Mouse (Mus musculus) testis, adult 2 months (tissue): ENCODE measurements around the gene Calr4. TPM values are rescaled to one million over a fixed set of nuclear protein-coding genes. Genes with fewer than 3 reads are reported as not detected.

Experiments used
- H3K27ac ChIP-seq: fragments of 200-500 bp; 2 replicates; pipeline ENCODE4 v1.5.1; 2012; ENCODE audit warnings: low read depth, low read length; ENCODE audit not compliant: control insufficient read depth, insufficient read depth
- H3K27me3 ChIP-seq: fragments of 200-500 bp; 2 replicates; pipeline ENCODE4 v1.6.1; 2012; ENCODE audit warnings: mild to moderate bottlenecking, low read length, moderate library complexity; ENCODE audit not compliant: control insufficient read depth, insufficient read depth
- H3K36me3 ChIP-seq: fragments of 200-500 bp; 2 replicates; pipeline ENCODE4 v1.6.1; 2012; ENCODE audit warnings: mild to moderate bottlenecking, low read length; ENCODE audit not compliant: control insufficient read depth, insufficient read depth
- H3K4me1 ChIP-seq: fragments of 200-500 bp; 2 replicates; pipeline ENCODE4 v1.6.1; 2012; ENCODE audit warnings: low read length; ENCODE audit not compliant: control insufficient read depth, insufficient read depth
- H3K4me3 ChIP-seq: fragments of 200-500 bp; 2 replicates; pipeline ENCODE4 v1.5.1; 2012; ENCODE audit warnings: low read depth, mild to moderate bottlenecking, low read length, moderate library complexity, mixed read lengths; ENCODE audit not compliant: control insufficient read depth
- CTCF ChIP-seq: fragments of 200-500 bp; IDR thresholded peaks from 2 replicates; pipeline ENCODE4 v1.5.1; 2012; ENCODE audit warnings: low read depth, mild to moderate bottlenecking, inconsistent platforms, low read length, moderate library complexity; ENCODE audit not compliant: control insufficient read depth, insufficient read depth, insufficient replicate concordance
- POLR2A ChIP-seq: fragments of 200-500 bp; IDR thresholded peaks from 2 replicates; pipeline ENCODE4 v1.6.1; 2012; ENCODE audit warnings: low read depth, mild to moderate bottlenecking, inconsistent platforms, low read length, moderate library complexity; ENCODE audit not compliant: control insufficient read depth
- polyA plus RNA-seq: library from polyadenylated mRNA; depleted of rRNA; stranded (reverse); fragments of >200 nt; gene quantifications from 2 replicates; pipeline ENCODE4 v1.2.3, GENCODE M21; 2012

The Calr4 gene
- polyA plus RNA-seq, 1 experiment: 2.4 TPM

GRCm38 (mm10) chr4:109234806-109235350, 593 bp downstream of the Calr4 start:
- TF ChIP-seq CTCF: no peak
- Histone ChIP-seq H3K4me3 (no peak overlapping the region), H3K27ac (0 out of 2 replicates have a peak overlapping the region, but pooled peaks have one; percentile 61), H3K36me3 (no peaks in the 10 kb centered on the region), H3K4me1 (peaks cover 7% of the 10 kb centered on the region), H3K27me3 (no peaks in the 10 kb centered on the region)

DNA sequence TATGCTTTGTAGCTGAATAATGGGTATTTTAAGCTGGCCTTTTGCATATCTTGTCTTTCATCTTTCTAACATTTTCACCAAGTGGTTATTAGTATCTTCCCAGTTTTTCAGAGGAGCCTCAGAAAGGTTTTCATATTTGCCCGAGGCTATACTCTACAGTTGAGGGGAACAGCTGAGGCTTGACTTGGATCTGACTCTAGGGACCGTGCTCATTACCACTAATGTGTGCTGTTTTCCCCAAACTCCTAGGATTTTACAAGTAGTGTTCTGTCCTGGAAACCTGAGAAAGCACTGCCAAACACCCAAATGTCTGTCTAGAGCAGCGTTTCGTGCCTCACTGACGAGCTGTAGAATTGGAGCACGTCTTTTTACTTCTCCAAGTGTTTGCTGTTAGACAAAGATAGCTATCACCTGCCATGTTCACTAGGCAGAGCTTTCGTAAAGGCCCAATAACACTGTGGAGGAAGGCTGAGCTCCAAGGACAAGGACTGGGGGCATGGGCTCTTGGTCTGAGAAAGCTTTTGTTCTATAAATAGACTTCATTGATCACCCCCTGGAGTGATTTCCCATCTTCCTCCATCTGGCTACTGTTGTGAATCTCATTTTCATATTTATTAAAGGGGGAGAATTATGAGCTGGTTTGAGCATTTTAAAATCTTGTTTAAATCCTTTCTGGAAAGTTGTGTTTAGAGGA, 2.0 kb downstream of the Calr4 start:
- no peak overlapping the region for H3K4me3 ChIP-seq
- peaks cover 7% of the 10 kb centered on the region for H3K4me1 ChIP-seq
- H3K36me3 ChIP-seq: no peaks in the 10 kb centered on the region
- H3K27me3 ChIP-seq: no peaks in the 10 kb centered on the region
- H3K27ac ChIP-seq: peak overlapping the region; percentile 44
- TF ChIP-seq POLR2A: no peak
- no peak for TF ChIP-seq CTCF

DNA sequence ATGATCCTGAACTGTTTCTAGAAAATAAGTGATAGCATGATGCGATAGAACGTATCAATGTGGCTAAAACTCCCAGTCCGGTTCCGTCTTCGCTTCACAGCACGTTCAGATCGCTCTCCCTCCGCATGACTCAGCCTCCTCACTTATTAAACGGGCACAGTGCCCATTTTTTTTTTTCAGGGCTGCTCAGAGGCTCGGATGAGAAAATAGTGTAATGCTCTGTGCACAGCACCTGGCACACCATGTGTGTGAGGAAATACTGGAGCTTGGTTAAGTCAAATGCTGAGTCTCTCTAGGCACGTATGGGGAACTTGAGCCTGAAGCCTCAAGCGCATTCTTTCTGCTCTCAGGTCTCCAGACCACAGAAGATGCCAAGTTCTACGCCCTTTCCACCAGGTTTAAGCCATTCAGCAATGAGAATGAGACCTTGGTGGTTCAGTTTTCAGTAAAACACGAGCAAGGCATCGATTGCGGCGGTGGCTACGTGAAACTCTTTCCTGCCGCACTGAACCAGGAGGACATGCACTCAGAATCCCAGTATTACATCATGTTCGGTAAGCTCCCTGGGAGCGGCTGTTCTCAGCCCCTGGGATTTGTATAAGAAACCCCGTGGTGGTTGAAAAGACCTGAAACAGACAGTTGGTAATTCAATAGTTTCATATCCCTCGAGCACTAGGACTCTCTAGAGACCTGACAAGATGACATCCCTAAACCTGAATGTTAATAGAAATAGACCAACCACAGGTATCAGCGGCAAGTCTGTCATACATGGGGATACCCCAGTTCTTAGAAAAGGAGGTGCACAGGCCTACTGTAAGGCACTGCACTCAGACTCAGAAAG, 4.4 kb downstream of the Calr4 start:
- TF ChIP-seq CTCF (no peak), POLR2A (no peak)
- H3K27ac ChIP-seq: peak overlapping the region; percentile 76

DNA sequence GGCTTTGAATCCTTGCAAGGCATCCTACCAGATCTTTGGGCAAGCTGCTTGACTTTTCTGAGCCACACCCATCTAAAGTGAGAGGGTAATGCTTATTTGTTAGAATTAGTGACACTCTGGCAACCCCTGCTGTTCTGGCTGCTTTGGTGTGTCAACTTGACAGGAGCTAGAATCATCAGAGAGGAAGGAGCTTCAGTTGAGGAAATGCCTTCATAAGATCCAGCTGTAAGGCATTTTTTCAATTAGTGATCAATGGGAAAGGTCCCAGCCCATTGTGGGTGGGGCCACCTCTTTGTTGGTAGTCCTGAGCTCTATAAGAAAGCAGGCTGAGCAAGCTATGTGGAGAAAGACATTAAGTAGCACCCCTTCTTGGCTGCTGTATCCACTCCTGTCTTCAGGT, 6.9 kb downstream of the Calr4 start:
- Histone ChIP-seq H3K27ac (peak overlapping the region; percentile 51; the same call in 1 of the 2 replicates), H3K36me3 (no peaks in the 10 kb centered on the region), H3K27me3 (no peaks in the 10 kb centered on the region), H3K4me3 (no peak overlapping the region), H3K4me1 (peaks cover 7% of the 10 kb centered on the region)
- TF ChIP-seq CTCF (no peak), POLR2A (no peak)

More for the DNA sequence above, 4.4 kb downstream of the Calr4 start:
- H3K36me3 ChIP-seq: no peaks in the 10 kb centered on the region
- H3K4me3 ChIP-seq: no peak overlapping the region; the same call in 1 of the 2 replicates
- H3K27me3 ChIP-seq: no peaks in the 10 kb centered on the region
- H3K4me1 ChIP-seq: peaks cover 7% of the 10 kb centered on the region

GRCm38 (mm10) chr4:109241934-109242333, 7.6 kb downstream of the Calr4 start:
- no peak for TF ChIP-seq POLR2A
- no peak for TF ChIP-seq CTCF
- Histone ChIP-seq H3K27me3 (no peaks in the 10 kb centered on the region), H3K27ac (peak overlapping the region; percentile 55; the same call in 1 of the 2 replicates), H3K4me1 (peaks cover 7% of the 10 kb centered on the region), H3K36me3 (no peaks in the 10 kb centered on the region), H3K4me3 (no peak overlapping the region)

DNA sequence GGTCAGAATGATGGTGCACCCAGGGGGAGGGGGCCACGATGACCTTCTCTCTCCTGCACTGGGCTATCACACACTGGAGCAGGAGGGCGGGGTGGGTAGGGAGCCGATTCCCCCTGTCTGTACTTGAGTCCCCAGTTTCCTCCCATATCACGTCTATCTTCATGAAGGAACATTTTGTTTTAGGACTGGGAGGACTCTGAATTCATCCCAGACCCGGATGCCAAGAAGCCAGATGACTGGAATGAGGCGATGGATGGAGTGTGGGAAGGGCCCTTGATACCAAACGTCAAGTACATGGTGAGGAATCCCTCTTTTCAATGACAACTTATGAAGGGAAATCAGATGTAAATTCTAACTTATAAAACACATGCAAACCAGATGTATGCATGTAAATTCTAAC, 10.2 kb downstream of the Calr4 start:
- no peak for TF ChIP-seq POLR2A
- Histone ChIP-seq H3K27me3 (no peaks in the 10 kb centered on the region), H3K27ac (peak overlapping the region; percentile 87), H3K36me3 (no peaks in the 10 kb centered on the region), H3K4me1 (no peaks in the 10 kb centered on the region; the same call in none of the 2 replicates), H3K4me3 (no peak overlapping the region)

GRCm38 (mm10) chr4:109245016-109245620, 10.8 kb downstream of the Calr4 start:
- Histone ChIP-seq H3K4me3 (no peak overlapping the region), H3K27me3 (no peaks in the 10 kb centered on the region), H3K27ac (peak overlapping the region; percentile 80), H3K36me3 (no peaks in the 10 kb centered on the region), H3K4me1 (no peaks in the 10 kb centered on the region; the same call in none of the 2 replicates)
- TF ChIP-seq POLR2A (no peak), CTCF (no peak)
